Mouse (Mus musculus): ENCODE measurements around the gene Lsamp. TPM values are rescaled to one million over a fixed set of nuclear protein-coding genes. Genes with fewer than 3 reads are reported as not detected.

Gene Lsamp
- polyA plus RNA-seq, 1 experiment from 2014 or later = 168 TPM

GRCm38 (mm10) chr16:42113246-42113645 lies 2129.1 kb downstream of the Lsamp start:
- no peak overlapping the region for H3K9ac ChIP-seq (replicated peaks; ENCODE audit: low read depth, low read length)
- H3K27me3 ChIP-seq (ENCODE audit: control insufficient read depth, insufficient read depth, low read length) = no peaks in the 10 kb centered on the region
- WGBS = 90% methylated on average over 2 of the region's 2 CpGs
- no peak for ATAC-seq (ENCODE audit: low read depth)
- H3K4me3 ChIP-seq (ENCODE audit: low read depth, low read length) = no peak overlapping the region
- H3K4me2 ChIP-seq (ENCODE audit: low read depth, low read length) = no peak overlapping the region
- H3K9me3 ChIP-seq (ENCODE audit: control insufficient read depth, low read length) = no peaks in the 10 kb centered on the region
- H3K4me1 ChIP-seq (ENCODE audit: control insufficient read depth, insufficient read depth, low read length) = no peaks in the 10 kb centered on the region
- H3K27ac ChIP-seq (ENCODE audit: low read depth, low read length) = no peak overlapping the region
- H3K36me3 ChIP-seq (ENCODE audit: control insufficient read depth, insufficient read depth, low read length) = no peaks in the 10 kb centered on the region

- 84% methylated on average over 6 of the region's 6 CpGs for WGBS
- no peak overlapping the region for H3K4me2 ChIP-seq (ENCODE audit: low read depth, low read length)
- H3K4me1 ChIP-seq (ENCODE audit: control insufficient read depth, insufficient read depth, low read length) = peaks cover 4% of the 10 kb centered on the region; the same call in 1 of the 2 replicates
- no peak overlapping the region for H3K9ac ChIP-seq (replicated peaks; ENCODE audit: low read depth, low read length)
- ATAC-seq (ENCODE audit: low read depth) = no peak
- no peaks in the 10 kb centered on the region for H3K9me3 ChIP-seq (ENCODE audit: control insufficient read depth, low read length)
- no peaks in the 10 kb centered on the region for H3K27me3 ChIP-seq (ENCODE audit: control insufficient read depth, insufficient read depth, low read length)
- no peak overlapping the region for H3K4me3 ChIP-seq (ENCODE audit: low read depth, low read length)
- no peak overlapping the region for H3K27ac ChIP-seq (ENCODE audit: low read depth, low read length)
- no peaks in the 10 kb centered on the region for H3K36me3 ChIP-seq (ENCODE audit: control insufficient read depth, insufficient read depth, low read length)
These were observed 2137.6 kb downstream of the Lsamp start for GRCm38 (mm10) chr16:42121788-42122187.

DNA sequence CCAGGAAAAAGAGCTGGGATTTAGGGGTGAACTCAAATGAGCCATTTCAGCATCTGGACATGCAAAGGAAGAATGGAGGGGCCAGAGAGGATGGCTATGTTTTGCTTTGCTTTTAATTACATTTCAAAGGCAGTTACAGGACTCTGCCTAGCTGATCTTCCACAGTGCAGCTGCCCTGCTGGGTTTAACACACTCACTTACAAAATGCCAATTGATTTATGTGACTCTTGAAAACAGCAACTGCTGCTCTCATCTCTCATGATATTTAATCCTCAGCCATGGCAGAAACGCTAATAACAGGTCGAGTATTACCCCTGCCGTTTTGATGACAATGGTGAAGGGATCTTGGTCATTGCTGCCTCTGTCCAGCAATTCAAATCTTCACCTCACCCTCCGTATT lies 2139.7 kb downstream of the Lsamp start:
- Histone ChIP-seq H3K4me1 (ENCODE audit: control insufficient read depth, insufficient read depth, low read length) (peaks cover 4% of the 10 kb centered on the region; the same call in 1 of the 2 replicates), H3K9me3 (ENCODE audit: control insufficient read depth, low read length) (no peaks in the 10 kb centered on the region), H3K27me3 (ENCODE audit: control insufficient read depth, insufficient read depth, low read length) (no peaks in the 10 kb centered on the region), H3K36me3 (ENCODE audit: control insufficient read depth, insufficient read depth, low read length) (no peaks in the 10 kb centered on the region), H3K4me3 (ENCODE audit: low read depth, low read length) (no peak overlapping the region), H3K4me2 (ENCODE audit: low read depth, low read length) (no peak overlapping the region), H3K9ac (replicated peaks; ENCODE audit: low read depth, low read length) (no peak overlapping the region), H3K27ac (ENCODE audit: low read depth, low read length) (no peak overlapping the region)
- WGBS = 49% methylated on average over 4 of the region's 4 CpGs
- ATAC-seq (ENCODE audit: low read depth) = no peak

GRCm38 (mm10) chr16:42126061-42126460 lies 2141.9 kb downstream of the Lsamp start:
- Histone ChIP-seq H3K9ac (replicated peaks; ENCODE audit: low read depth, low read length) (no peak overlapping the region), H3K4me3 (ENCODE audit: low read depth, low read length) (no peak overlapping the region), H3K36me3 (ENCODE audit: control insufficient read depth, insufficient read depth, low read length) (no peaks in the 10 kb centered on the region), H3K27ac (ENCODE audit: low read depth, low read length) (no peak overlapping the region), H3K27me3 (ENCODE audit: control insufficient read depth, insufficient read depth, low read length) (no peaks in the 10 kb centered on the region), H3K9me3 (ENCODE audit: control insufficient read depth, low read length) (no peaks in the 10 kb centered on the region), H3K4me1 (ENCODE audit: control insufficient read depth, insufficient read depth, low read length) (peaks cover 4% of the 10 kb centered on the region; the same call in 1 of the 2 replicates), H3K4me2 (ENCODE audit: low read depth, low read length) (no peak overlapping the region)
- no peak for ATAC-seq (ENCODE audit: low read depth)
- 86% methylated on average over 1 of the region's 2 CpGs for WGBS

DNA sequence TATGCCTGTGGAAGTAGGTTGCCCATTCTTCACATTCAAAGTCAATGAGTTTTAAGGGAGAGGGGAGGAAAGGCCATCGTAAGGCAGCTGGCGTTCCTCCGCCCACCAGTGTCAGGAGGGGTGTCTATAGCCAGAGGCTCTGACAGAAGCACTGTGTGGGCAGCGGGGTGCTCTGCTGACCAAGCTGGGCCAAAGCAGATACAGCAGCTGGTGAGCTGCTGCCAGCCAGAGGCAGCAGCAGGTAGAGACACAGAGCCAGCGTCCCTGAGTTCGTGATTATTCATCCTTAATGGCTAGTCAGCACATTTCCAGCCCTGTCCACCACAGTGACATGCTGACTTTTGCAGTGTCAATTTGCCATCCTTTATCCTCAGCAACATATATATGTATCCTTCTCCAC lies 2163.0 kb downstream of the Lsamp start:
- Histone ChIP-seq H3K4me3 (ENCODE audit: low read depth, low read length) (no peak overlapping the region), H3K9me3 (ENCODE audit: control insufficient read depth, low read length) (no peaks in the 10 kb centered on the region), H3K4me1 (ENCODE audit: control insufficient read depth, insufficient read depth, low read length) (no peaks in the 10 kb centered on the region), H3K4me2 (ENCODE audit: low read depth, low read length) (no peak overlapping the region), H3K9ac (replicated peaks; ENCODE audit: low read depth, low read length) (no peak overlapping the region), H3K27me3 (ENCODE audit: control insufficient read depth, insufficient read depth, low read length) (no peaks in the 10 kb centered on the region), H3K27ac (ENCODE audit: low read depth, low read length) (no peak overlapping the region), H3K36me3 (ENCODE audit: control insufficient read depth, insufficient read depth, low read length) (no peaks in the 10 kb centered on the region)
- 44% methylated on average over 6 of the region's 6 CpGs for WGBS
- no peak for ATAC-seq (ENCODE audit: low read depth)

DNA sequence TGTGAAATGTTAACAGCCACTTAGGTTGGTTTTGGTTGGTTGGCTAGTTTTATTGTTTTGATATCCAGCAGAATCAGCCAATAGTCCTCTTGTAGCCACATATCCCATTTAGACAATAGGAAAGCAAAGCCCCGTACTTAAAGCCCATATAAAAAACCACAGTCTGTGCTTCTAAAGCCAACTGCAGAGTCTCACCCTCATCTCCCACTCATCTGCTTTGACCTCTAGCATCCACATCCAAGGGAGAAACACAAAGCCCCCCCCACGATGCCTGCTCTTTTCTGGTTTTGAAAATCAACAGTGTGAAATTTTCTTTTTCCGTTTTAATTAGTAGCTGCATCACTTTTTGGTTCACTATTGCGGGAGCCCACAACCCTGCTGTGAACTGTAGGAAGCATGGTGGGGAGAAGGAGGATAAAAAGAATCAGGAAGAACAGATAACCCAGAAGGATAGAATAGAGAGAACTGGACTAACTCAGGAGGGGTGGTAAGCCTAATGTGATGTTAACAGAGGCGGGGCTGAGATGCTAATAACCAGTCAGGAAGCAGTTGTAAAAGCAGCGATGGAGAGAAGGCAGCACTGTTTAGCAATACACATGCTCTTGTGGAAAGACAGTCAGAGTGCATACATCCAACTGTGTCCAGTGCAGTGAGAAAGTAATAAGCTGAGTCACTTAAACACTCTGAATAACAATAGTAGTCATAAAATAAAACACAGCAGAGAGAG lies 2165.2 kb downstream of the Lsamp start:
- H3K27me3 ChIP-seq (ENCODE audit: control insufficient read depth, insufficient read depth, low read length) = no peaks in the 10 kb centered on the region
- H3K4me1 ChIP-seq (ENCODE audit: control insufficient read depth, insufficient read depth, low read length) = no peaks in the 10 kb centered on the region
- WGBS = 21% methylated on average over 6 of the region's 6 CpGs
- no peak overlapping the region for H3K4me2 ChIP-seq (ENCODE audit: low read depth, low read length)
- H3K9me3 ChIP-seq (ENCODE audit: control insufficient read depth, low read length) = no peaks in the 10 kb centered on the region
- ATAC-seq (ENCODE audit: low read depth) = 0 out of 2 replicates have a peak, but pooled peaks have one; percentile 46
- H3K9ac ChIP-seq (replicated peaks; ENCODE audit: low read depth, low read length) = no peak overlapping the region
- H3K36me3 ChIP-seq (ENCODE audit: control insufficient read depth, insufficient read depth, low read length) = no peaks in the 10 kb centered on the region
- no peak overlapping the region for H3K4me3 ChIP-seq (ENCODE audit: low read depth, low read length)
- H3K27ac ChIP-seq (ENCODE audit: low read depth, low read length) = no peak overlapping the region

DNA sequence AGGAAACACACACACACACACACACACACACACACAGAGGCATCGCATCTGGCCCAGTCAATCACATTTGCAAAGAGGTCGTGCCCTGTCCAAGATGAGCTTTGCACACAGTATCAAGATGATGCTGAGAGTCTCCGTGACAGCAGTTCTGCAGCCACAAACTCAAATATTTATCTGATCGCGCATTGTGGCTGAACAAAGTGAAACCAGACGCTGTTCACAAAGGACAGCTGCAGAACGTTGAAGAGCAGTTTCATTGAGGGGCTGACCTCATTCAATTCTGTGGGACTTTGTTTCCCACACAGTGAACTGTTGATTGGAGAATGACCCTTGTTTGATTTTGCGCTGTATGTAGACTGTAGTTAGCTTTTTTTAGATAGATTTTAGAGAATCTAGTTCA lies 2168.5 kb downstream of the Lsamp start:
- no peak for ATAC-seq (ENCODE audit: low read depth)
- H3K4me1 ChIP-seq (ENCODE audit: control insufficient read depth, insufficient read depth, low read length) = no peaks in the 10 kb centered on the region
- no peak overlapping the region for H3K9ac ChIP-seq (replicated peaks; ENCODE audit: low read depth, low read length)
- WGBS = 57% methylated on average over 8 of the region's 8 CpGs
- no peaks in the 10 kb centered on the region for H3K27me3 ChIP-seq (ENCODE audit: control insufficient read depth, insufficient read depth, low read length)
- no peaks in the 10 kb centered on the region for H3K9me3 ChIP-seq (ENCODE audit: control insufficient read depth, low read length)
- no peaks in the 10 kb centered on the region for H3K36me3 ChIP-seq (ENCODE audit: control insufficient read depth, insufficient read depth, low read length)
- no peak overlapping the region for H3K4me3 ChIP-seq (ENCODE audit: low read depth, low read length)
- H3K4me2 ChIP-seq (ENCODE audit: low read depth, low read length) = no peak overlapping the region
- H3K27ac ChIP-seq (ENCODE audit: low read depth, low read length) = no peak overlapping the region

GRCm38 (mm10) chr16:42157816-42158215 lies 2173.7 kb downstream of the Lsamp start:
- Histone ChIP-seq H3K9ac (replicated peaks; ENCODE audit: low read depth, low read length) (no peak overlapping the region), H3K27me3 (ENCODE audit: control insufficient read depth, insufficient read depth, low read length) (no peaks in the 10 kb centered on the region), H3K36me3 (ENCODE audit: control insufficient read depth, insufficient read depth, low read length) (no peaks in the 10 kb centered on the region), H3K9me3 (ENCODE audit: control insufficient read depth, low read length) (no peaks in the 10 kb centered on the region), H3K4me1 (ENCODE audit: control insufficient read depth, insufficient read depth, low read length) (0 out of 2 replicates have a peak, but pooled peaks cover 2% of the 10 kb centered on the region), H3K27ac (ENCODE audit: low read depth, low read length) (no peak overlapping the region), H3K4me2 (ENCODE audit: low read depth, low read length) (no peak overlapping the region), H3K4me3 (ENCODE audit: low read depth, low read length) (no peak overlapping the region)
- ATAC-seq (ENCODE audit: low read depth) = peak; percentile 41; the same call in 1 of the 2 replicates
- WGBS = 35% methylated on average over 9 of the region's 9 CpGs

DNA sequence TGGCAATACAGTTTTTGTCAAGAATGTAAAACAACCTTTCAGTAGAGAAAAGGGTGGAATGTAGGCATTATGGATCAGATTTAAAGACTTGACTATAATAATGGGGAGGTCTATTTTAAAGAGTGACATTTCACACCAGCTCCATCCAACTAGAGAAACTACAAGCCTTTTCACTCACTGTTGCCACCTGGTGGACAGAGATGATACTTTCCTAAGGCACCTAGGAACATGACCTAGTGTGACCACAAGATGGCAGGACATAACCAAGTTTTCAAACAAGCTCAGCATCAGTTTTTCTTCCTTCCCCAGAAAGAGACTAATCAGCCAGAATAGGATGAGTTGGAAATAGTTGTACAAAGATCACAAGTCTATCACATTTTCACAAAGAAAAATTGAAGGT lies 2180.8 kb downstream of the Lsamp start:
- no peak overlapping the region for H3K27ac ChIP-seq (ENCODE audit: low read depth, low read length)
- peak; percentile 69; the same call in 1 of the 2 replicates for ATAC-seq (ENCODE audit: low read depth)
- no peak overlapping the region for H3K4me3 ChIP-seq (ENCODE audit: low read depth, low read length)
- H3K4me1 ChIP-seq (ENCODE audit: control insufficient read depth, insufficient read depth, low read length) = no peaks in the 10 kb centered on the region
- H3K27me3 ChIP-seq (ENCODE audit: control insufficient read depth, insufficient read depth, low read length) = no peaks in the 10 kb centered on the region
- H3K9me3 ChIP-seq (ENCODE audit: control insufficient read depth, low read length) = no peaks in the 10 kb centered on the region
- H3K36me3 ChIP-seq (ENCODE audit: control insufficient read depth, insufficient read depth, low read length) = no peaks in the 10 kb centered on the region
- H3K4me2 ChIP-seq (ENCODE audit: low read depth, low read length) = no peak overlapping the region
- no peak overlapping the region for H3K9ac ChIP-seq (replicated peaks; ENCODE audit: low read depth, low read length)
